Mouse (Mus musculus): Measurements from ENCODE around the gene Ppm1k. TPM values are rescaled to one million over a fixed set of nuclear protein-coding genes. Genes with fewer than 3 reads are reported as not detected.

Ppm1k gene
- polyA plus RNA-seq, 1 experiment from 2014 or later = 8.3 TPM

Other genes starting within 250 kb of the Ppm1k start
- gene Vmn1r16, start 206.0 kb downstream of the Ppm1k start, polyA plus RNA-seq (2014; fragmentation: Nextera tagmentation; extraction: Ambion mirVana) = not detected in 2 replicates
- not detected in 2 replicates for gene Vmn1r17, start 171.7 kb downstream of the Ppm1k start, polyA plus RNA-seq (2014; fragmentation: Nextera tagmentation; extraction: Ambion mirVana)
- gene Vmn1r18, start 139.7 kb downstream of the Ppm1k start, polyA plus RNA-seq (2014; fragmentation: Nextera tagmentation; extraction: Ambion mirVana) = not detected in 2 replicates
- not detected in 2 replicates for gene Vmn1r19, start 131.7 kb downstream of the Ppm1k start, polyA plus RNA-seq (2014; fragmentation: Nextera tagmentation; extraction: Ambion mirVana)
- gene Vmn1r20, start 106.5 kb downstream of the Ppm1k start, polyA plus RNA-seq (2014; fragmentation: Nextera tagmentation; extraction: Ambion mirVana) = not detected in 2 replicates
- 0.64 and 0.78 TPM in 2 replicates for gene Herc6, start 45.5 kb upstream of the Ppm1k start, polyA plus RNA-seq (2014; fragmentation: Nextera tagmentation; extraction: Ambion mirVana)
- 19.2 and 20.0 TPM in 2 replicates for gene Pyurf, start 156.6 kb upstream of the Ppm1k start, polyA plus RNA-seq (2014; fragmentation: Nextera tagmentation; extraction: Ambion mirVana)
- gene Lancl2, start 167.1 kb upstream of the Ppm1k start, polyA plus RNA-seq (2014; fragmentation: Nextera tagmentation; extraction: Ambion mirVana) = 93.2 and 98.8 TPM in 2 replicates

All from hindbrain, embryonic 14.5 days (tissue).